Mouse (Mus musculus) v-Abl transformed pro-B cells (cell line): ENCODE results near the gene Dnajb13.

Source experiments
- in situ Hi-C, 2 experiments: fragments of 400-800 bp; cut with MboI; formaldehyde crosslinking; loops; one replicate each; pipeline ENCODE4 v1.15.1; 2025; ENCODE audit not compliant: unreplicated experiment in 2 of 2

The Dnajb13 gene

DNA sequence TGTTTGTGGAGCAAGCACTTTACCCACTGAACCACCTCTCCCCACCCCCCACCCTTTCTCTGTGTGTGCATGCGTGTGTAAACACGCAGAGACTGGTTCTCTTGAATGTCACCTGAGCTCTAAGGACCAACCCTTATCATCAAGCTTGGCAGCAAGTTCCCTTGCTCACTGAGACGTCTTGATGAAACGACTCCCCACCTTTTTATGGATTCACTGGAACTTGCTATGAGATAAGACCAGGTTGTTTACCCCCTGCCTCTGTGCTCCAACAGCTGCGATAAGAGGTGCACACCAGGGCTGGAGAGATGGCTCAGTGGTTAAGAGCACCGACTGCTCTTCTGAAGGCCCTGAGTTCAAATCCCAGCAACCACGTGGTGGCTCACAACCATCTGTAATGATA, 5.4 kb upstream of the Dnajb13 start:
- in situ Hi-C loops = loop anchor here (5.0 to 10.0 kb wide), 4 partner anchors 142 to 365 kb away; partner anchors contain the start of gene Plekhb1 (in 2 of the 2)

DNA sequence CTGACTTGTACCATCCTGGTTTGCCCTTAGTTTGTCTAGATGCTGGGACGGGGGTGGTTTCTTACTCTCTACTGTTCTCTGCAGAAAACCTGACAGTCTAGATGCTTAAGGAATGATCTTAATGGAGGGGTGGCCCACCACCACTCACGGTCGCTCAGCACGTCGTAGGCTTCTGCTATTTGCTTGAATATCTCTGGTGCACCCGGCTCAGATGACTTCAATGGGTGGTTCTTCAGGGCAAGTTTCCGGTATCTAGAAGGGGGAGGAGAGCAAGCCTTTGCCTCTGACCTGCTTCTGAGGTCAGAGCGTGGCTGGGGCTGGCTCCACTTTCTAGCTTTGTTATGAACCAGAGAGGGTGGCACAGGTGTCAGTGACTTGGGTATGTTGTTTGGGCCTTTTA, 3.2 kb downstream of the Dnajb13 start:
- in situ Hi-C loops = no loop called here

DNA sequence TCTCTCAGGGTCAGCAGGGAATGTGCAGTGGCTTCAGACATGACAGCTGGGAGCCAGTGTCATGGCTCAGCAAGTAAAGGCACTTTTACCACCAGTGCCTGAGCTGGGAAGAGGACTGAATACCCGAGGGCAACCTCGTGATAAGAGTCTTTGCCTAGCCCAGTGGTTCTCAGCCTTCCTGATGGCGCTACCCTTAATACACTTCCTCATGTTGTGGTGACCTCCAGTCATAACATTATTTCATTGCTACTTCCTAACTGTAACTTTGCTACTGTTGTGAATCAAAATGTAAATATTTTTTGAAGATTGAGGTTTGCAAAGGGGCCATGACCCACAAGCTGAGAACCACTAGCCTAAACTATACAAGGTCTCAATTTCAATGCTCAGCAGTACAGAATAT, 6.1 kb downstream of the Dnajb13 start:
- in situ Hi-C loops = no loop called here

DNA sequence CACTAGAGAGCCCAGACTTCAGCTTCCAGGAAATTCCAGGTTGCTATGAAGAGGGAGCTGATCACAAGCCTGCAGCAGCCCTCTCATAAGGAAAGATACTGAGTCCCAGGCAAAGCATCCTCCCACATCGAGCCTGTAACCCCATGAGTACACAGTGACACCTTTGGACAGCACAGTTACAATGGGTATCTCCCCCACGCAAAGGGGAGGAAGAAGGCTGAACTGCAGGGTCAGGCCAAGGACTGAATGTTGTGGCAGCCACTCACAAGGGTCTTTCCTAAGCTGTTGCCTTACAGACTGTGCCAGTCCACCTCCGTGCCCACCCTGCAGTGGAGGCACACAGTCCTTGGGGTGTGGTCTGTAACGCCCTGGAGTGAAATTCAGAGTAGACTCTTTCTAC, 8.3 kb downstream of the Dnajb13 start:
- in situ Hi-C loops = no loop called here

DNA sequence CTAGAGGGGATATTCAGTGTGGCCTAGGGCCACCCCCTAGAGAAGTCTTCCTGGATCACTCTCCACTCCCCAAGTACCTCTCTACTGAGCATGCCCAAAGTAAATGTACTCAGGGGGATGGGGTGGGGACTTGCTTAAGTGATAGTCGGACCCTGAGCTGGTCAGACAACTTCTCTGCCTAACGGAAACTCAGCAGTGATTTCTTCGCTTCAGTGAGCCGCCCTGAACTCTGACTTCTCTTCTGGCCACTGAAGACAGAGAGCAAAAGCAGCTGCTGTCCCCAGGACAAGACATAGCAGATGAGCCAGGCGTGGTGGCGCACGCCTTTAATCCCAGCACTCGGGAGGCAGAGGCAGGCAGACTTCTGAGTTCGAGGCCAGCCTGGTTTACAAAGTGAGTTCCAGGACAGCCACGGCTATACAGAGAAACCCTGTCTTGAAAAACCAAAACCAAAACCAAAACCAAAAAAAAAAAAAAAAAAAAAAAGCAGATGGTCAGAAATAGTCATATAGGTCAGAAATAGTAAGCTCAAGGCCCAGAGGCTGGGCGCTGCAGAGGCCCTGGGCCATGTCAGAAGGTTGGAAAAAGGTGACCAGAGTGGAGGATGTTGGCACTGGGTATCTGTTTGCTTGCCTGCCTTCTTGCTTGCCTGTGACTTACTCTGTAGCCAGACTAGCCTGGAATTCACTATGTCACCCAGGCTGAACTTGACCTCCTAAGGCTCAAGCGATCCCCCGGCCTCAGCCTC, 9.8 kb downstream of the Dnajb13 start:
- in situ Hi-C loops = no loop called here

DNA sequence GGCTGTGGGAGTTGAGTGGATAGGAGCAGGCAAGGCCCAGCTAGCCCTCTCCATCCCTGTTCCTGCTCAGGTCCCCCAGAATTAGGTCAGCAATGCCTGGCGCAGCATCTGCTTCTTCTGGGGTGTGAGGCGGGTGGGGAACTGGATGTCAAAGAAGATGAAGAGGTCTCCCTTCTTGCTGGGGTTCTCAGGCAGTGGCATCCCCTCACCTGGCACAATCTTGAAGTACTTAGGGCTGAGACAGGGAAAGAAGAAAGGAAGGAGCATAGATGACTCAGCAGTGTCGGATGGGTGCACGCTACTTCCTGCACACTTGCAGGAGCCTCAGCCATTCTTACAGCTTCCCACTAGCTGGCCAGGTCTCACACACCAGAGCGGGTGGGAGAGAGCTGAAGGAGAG, 11.7 kb downstream of the Dnajb13 start:
- in situ Hi-C loops = no loop called here

DNA sequence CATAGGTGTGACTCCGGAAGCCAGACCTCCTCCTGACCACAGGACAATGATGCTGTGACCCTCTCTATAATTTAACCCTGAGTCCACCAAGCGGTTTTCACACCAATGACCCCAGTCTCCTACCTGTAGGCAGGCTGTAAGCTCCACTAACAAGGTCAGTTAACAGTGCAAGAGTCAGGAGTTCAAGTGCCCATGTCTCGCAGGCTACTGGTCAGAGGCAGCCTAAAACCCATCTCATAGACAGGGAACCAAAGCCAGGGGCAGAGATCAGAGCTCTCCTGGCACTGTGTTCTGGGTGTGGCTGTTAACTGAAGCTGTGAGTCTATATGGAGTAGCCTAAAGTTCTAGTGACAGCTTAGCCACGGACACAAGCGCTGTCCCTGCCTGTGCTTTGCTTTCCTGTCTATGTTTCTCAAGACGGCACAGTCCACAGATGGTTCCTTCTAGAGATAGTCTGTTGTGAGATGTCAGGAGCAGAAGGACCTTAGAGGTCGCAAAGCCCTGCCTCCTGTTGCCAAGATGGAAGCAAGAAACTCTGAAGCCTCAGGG, 12.3 kb downstream of the Dnajb13 start:
- in situ Hi-C loops = no loop called here

DNA sequence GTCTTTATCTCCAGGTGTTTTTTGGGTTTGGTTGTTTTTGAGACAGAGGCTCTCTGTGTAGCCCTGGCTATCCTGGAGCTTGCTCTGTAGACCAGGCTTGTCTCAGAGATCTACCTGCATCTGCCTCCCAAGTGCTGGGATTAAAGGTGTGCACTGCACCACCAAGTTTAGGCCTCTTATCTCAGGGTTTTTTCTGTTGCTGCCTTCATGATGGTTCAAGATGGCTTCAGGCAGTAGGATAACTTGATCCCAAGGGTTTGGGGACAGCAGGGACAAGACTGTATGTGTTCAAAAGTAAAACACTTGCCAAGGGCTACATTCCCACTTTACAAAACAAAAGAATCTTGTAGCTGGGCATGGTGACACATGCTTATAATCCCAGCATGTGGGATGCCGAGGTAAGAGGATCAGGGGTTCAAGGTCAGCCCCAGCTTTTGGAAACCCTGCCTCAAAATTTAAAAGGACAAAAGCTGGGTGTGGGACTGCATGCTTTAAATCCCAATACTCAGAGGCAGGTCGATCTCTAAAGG, 12.9 kb downstream of the Dnajb13 start:
- in situ Hi-C loops = no loop called here

DNA sequence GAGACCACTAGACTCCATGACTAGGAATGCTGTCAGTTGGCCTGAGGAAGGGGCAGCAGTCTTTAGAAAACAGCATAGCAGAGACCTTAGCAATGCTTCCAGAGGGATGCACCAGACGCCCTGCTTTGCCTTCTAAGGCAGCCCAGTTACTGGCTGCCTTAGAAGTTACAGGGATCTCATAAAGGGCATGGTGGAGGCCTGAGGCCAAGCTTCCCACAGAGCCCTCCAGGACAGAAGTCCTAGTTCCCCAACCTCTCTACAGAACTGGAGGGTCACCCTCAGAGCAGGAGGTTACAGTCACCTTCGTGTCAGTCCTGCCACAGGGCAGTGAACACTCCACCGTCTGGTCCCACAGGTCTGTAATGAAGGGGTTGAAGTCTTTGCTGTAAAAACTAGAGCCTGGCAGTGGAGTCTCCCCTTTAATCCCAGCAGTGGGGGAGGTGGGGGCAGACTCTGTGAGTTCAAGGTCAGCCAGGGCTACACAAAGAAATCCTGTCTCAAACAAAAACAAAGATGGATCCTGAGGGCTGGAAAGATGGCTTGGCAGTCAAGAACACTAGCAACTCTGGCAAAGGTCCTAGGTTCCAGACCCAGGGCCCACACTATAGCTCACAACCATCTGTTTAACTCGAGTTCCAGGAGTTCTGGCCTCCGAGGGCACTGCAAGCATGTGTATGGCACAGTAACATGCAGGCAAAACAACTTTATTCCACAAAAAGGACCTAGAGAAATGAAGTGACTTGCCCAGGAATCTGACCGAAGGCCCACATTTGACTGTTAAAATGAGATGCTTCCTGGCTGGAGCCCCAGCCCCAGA, 13.5 kb downstream of the Dnajb13 start:
- in situ Hi-C loops = no loop called here

DNA sequence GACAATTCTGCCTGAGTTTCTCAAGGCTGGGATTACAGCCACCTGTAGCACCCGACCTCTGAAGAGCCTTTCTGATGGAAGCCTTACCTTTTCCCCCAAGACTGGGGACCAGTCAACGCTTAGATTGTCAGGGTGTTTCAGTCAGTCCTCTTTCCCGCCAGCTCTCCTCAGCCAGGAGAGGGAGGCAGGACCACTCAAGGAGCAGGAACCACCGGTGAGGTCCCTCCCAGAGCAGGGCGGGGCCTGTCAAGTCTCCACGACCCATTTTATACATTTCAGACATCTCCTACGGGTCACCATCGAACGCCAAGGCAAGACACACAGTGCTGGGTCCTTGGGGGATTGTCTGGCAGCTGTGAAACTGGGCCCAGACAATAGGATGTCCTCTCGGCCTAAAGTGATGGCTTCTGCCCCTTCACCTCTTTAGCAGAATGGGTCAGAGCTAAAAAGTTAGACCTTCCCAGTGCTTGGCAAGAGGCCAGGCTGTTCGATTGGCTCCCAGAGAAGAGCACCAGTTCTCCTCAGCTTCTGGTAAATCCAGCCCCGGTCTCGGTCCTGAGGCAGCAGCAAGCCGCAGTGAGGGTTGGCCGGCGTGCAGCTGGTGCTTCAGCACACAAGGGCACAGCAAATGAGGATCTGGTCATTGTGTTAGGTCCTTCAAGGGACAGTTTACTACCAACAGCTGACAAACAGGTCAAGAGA, 14.3 kb downstream of the Dnajb13 start:
- in situ Hi-C loops = no loop called here

DNA sequence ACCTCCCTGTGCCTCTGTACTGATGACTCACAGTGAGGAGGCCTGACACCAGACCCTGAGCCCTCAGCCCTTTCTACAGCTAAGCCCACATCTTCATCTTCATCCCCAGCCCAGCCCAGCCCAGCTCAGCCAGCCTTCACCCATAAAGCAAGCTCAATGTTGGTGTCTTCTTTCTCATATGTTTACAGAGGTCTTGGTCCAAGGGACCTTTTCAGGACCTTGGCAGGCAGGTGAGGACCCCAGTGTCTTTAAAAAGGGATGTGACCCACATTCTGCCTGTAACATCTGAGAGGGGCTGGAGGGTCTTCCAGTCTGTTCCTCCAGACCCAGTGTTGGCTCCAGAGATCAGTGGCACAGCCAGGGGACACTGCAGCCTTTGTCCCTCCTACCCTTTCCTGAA, 15.3 kb downstream of the Dnajb13 start:
- in situ Hi-C loops = loop anchor here (5.0 kb wide), 4 partner anchors 37 to 72 kb away; no protein-coding TSS in a partner anchor

DNA sequence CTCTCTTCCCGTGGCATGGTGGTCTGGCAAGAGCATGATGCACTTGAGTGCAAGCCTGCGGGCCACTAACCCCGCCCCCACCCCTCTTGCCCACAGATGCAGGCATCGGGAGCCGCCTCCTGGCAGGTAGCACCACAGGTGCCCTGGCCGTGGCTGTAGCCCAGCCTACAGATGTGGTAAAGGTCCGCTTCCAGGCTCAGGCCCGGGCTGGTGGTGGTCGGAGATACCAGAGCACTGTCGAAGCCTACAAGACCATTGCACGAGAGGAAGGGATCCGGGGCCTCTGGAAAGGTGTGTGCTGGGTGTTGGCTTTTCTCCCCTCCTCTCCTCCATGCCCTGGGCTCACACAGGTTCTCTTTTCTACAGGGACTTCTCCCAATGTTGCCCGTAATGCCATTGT, 16.8 kb downstream of the Dnajb13 start:
- in situ Hi-C loops = loop anchor here (5.0 kb wide), 4 partner anchors 36 to 71 kb away; no protein-coding TSS in a partner anchor

DNA sequence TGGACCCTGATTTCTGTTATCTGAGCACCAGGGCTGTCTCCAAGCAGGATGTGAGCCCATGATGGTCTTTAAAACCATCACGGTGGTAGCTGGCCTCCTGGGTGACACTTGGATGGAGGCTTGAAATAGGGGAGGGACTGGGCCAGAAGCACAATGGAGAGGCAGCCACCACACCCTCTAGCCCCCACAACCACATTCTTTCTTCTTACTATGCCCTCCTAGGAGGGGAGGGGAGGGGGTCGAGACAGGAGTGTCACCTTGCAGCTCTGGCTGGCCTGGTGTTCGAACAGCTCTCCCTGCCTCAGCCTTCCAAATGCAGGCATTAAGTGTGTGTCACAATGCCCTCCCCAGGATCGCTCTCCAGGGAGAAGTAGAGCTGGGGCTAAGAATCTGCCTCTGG, 17.4 kb downstream of the Dnajb13 start:
- in situ Hi-C loops = loop anchor here (5.0 kb wide), 4 partner anchors 35 to 70 kb away; no protein-coding TSS in a partner anchor

DNA sequence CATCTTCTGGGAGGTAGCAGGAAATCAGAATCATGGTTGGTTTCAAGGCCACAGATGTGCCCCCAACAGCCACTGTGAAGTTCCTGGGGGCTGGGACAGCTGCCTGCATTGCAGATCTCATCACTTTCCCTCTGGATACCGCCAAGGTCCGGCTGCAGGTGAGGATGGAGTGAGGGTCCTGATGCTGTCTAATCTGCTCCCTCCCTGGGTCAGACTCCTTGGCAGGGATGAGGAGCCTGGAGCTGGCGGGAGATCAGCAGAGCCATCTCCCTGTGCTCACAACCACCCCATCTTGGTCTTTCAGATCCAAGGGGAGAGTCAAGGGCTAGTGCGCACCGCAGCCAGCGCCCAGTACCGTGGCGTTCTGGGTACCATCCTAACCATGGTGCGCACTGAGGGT, 18.0 kb downstream of the Dnajb13 start:
- in situ Hi-C loops = loop anchor here (5.0 kb wide), 4 partner anchors 34 to 69 kb away; no protein-coding TSS in a partner anchor

DNA sequence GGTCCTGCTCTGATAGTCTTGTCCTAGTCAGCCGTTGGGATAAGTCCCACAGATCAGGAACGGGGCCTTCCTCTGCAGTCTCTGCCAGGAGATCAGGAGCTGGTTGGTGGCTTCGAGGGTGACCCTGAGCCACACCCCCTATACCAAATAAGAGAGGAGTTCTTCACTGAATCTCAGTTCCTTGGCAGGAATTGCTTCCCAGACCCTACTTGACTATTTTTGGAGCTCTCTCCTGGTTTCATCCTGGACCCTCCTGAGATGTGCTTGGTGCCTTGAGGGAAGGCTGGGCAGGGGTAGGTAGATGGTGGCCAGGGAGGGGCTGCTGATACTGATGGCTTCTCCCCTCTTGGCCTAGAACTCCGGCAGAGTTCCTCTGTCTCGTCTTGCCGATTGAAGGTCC, 18.4 kb downstream of the Dnajb13 start:
- in situ Hi-C loops = loop anchor here (5.0 kb wide), 4 partner anchors 34 to 69 kb away; no protein-coding TSS in a partner anchor

DNA sequence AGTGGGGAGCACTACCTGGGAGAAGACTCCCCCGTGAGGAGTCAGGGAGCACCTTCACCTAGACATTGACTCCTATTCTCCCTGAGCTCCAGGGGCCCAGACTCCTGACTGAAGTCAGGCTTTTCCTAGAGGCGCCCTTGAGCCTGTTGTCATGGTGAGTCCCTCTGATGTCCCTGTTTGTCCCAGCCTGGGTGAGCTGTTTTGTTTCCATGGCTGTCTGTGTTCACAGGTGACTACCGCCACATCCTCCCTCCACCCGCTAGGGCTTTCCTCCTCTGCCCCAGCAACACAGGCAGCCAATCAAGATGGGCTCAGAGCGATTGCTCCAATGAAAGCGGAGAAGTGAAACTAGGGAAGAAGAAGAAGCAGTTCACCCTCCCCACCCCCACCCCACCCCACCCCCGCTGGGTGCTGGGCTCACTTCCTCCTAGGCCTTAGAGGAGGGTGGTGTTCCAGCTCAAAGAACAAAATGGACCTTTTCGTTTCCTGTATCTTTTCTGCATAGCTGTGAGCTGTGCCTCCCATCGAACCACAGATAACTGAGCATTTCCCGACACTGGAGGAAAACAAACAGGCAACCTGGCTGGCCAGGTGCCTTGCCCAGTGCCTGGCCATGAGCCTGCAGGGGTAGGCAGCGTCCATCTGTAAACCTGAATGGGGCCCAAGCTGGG, 19.0 kb downstream of the Dnajb13 start:
- in situ Hi-C loops = loop anchor here (5.0 kb wide), 4 partner anchors 33 to 68 kb away; no protein-coding TSS in a partner anchor

DNA sequence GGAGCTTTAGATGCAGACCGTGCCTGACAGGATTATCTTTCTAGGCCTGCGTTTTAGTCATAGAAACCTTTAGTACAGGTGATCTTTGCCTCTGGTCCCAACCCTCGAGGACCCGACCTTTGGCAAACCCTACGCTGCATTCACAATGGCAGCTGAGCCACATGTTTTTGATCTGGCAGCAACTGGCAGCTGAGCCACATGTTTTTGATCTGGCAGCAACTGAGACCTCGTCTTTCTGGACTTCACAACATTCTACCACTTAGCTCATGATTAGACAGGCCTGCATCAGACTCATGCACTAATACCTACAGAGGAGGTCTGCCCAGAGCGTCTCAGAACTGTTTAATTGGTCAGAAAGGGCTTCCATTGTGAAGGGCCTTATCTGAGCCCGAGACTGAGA, 19.7 kb downstream of the Dnajb13 start:
- in situ Hi-C loops = loop anchor here (5.0 kb wide), 4 partner anchors 33 to 68 kb away; no protein-coding TSS in a partner anchor

DNA sequence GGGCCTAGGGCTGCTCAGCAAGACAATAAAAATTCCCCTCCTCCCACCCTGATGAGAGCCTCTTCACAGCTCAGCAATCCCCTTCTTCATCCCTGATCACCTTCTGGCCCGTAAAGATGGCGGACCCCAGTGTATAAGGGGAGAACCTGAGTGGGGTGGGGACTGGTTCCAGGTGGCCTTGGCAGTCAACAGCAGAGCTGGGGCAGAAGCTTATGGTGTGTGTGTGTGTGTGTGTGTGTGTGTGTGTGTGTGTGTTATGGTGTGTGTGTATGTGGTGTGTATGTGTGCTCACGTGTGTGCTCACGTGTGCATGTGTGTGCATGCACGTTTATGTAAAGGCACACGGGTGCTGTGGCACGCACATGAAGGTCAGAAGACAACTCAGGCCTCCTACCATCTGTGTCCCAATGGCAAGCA, 20.3 kb downstream of the Dnajb13 start:
- in situ Hi-C loops = no loop called here

DNA sequence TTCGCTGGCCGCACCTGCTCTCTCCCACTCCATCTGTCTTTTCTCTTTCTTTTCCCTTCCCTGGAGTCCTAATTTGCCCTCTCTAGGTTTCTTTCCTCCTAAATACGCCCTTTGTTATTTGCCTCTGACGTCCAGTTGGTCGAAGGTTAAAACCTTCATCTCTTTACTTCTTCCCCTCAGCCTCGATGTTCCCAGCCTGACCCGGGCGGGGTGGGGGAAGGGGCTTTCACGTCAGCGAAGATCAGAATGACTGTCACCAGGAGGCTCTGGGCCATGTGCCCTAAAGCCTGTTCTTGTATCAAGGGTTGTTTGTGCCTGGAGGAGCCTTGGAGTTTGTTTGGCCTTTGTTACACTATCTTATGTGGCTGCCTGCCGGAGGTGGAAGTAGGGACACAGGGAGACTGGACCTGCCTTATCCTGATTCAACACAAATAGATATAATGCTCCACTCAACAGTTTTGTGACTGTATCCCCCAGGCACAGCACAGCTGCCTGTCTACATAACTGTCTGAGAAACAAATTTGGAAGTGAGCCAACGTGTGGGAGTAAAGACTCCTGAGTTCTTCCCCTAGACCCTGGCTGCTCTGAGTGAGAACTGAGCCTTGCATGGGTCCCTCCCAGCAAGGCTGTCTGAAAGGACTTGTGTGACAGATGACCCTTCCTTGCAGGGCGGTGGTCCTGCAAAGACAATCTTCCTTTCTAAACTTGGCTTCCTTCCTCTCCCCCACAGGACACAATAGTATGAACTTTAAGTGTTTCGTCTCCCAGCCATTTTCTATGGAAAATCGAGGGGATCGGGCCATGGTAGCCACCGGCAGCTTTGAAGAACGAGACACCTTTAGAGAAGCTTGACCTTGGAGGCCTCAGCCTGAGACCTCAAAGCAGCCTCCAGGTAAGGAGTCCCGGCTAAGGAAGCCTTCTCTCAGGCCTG, 21.0 kb downstream of the Dnajb13 start:
- in situ Hi-C loops = no loop called here
